ENCODE assay signal across 13 mouse cellular contexts in genomic region chr6:142869715-142870422, GRCm38 (mm10).
"Had no signal": no experiment of that assay in that cellular context is flagged by ENCODE, and none has a peak within 500 bp of the region (broad histone marks: within the 10 kb centered on the region; RNA-seq: fewer than 3 reads in every experiment).

No protein-coding gene starts in this region.

- H3K27me3 ChIP-seq: liver, embryonic 15.5 days; midbrain, embryonic 13.5 days had no signal

- H3K36me3 ChIP-seq: limb, embryonic 10.5 days; liver, embryonic 15.5 days had no signal

- H3K4me2 ChIP-seq: liver, embryonic 11.5 days; liver, embryonic 15.5 days; midbrain, embryonic 13.5 days had no signal

- H3K27ac ChIP-seq: left cerebral cortex, adult 2 months; limb, embryonic 10.5 days; liver, embryonic 15.5 days; midbrain, embryonic 13.5 days had no signal

- H3K9ac ChIP-seq: liver, embryonic 15.5 days; midbrain, embryonic 13.5 days had no signal

- H3K4me3 ChIP-seq: left cerebral cortex, adult 2 months; limb, embryonic 10.5 days; liver, embryonic 15.5 days; midbrain, embryonic 13.5 days had no signal

- ATAC-seq: lung, postnatal 0 days; midbrain, embryonic 13.5 days had no signal

- H3K9me3 ChIP-seq: limb, embryonic 10.5 days; liver, embryonic 15.5 days; midbrain, embryonic 13.5 days had no signal

- DNase-seq: kidney, adult 2 months; kidney, postnatal 25 days; lung, adult 2 months; lung, postnatal 36 days; right cerebral cortex, postnatal 25 days; thymus, adult 18-20 months; thymus, postnatal 25 days had no signal
